Mouse (Mus musculus) forebrain, embryonic 14.5 days (tissue): ENCODE data around the gene Olfr74. TPM values are rescaled to one million over a fixed set of nuclear protein-coding genes. Genes with fewer than 3 reads are reported as not detected.
"Not testable (repeated sequence)": the region's sequence is repeated elsewhere in the genome, so short reads cannot be mapped to it uniquely, and the experiment has no call there.

Experiments
- ATAC-seq: fragments of 200-750 bp; cut with Nextera tagmentation; 2 replicates; pipeline ENCODE4 v1.8.0; 2017; ENCODE audit warnings: mild to moderate bottlenecking, moderate library complexity
- DNase-seq: peaks from one replicate; pipeline ENCODE4 v3.0.0-alpha.2; 2015; ENCODE audit warnings: low spot score
- H3K27ac ChIP-seq: fragments of 300-500 bp; sonication (generic); 2 replicates; pipeline ENCODE4 v1.5.1; 2014; ENCODE audit warnings: low read depth, mild to moderate bottlenecking, control low read depth, low read length, moderate library complexity
- H3K27me3 ChIP-seq: fragments of 300-500 bp; sonication (generic); replicated peaks from 2 replicates; pipeline ENCODE4 v1.6.1; 2014; ENCODE audit warnings: low read length, control low read depth, mixed read lengths; ENCODE audit not compliant: control insufficient read depth, insufficient read depth
- H3K36me3 ChIP-seq: fragments of 300-500 bp; sonication (generic); 2 replicates; pipeline ENCODE4 v1.6.1; 2014; ENCODE audit warnings: low read length, control low read depth; ENCODE audit not compliant: control insufficient read depth, insufficient read depth
- H3K4me1 ChIP-seq: fragments of 300-500 bp; sonication (generic); 2 replicates; pipeline ENCODE4 v1.6.1; 2014; ENCODE audit warnings: antibody characterized with exemption, low read length, control low read depth; ENCODE audit not compliant: control insufficient read depth, insufficient read depth
- H3K4me2 ChIP-seq: fragments of 300-500 bp; sonication (generic); 2 replicates; pipeline ENCODE4 v1.6.1; 2014; ENCODE audit warnings: mild to moderate bottlenecking, control low read depth, low read length
- H3K4me3 ChIP-seq: fragments of 300-500 bp; sonication (generic); 2 replicates; pipeline ENCODE4 v1.5.1; 2014; ENCODE audit warnings: low read depth, low read length, control low read depth
- H3K9ac ChIP-seq: fragments of 300-500 bp; sonication (generic); 2 replicates; pipeline ENCODE4 v1.6.1; 2014; ENCODE audit warnings: mild to moderate bottlenecking, low read length, control low read depth, moderate library complexity
- H3K9me3 ChIP-seq: fragments of 300-500 bp; sonication (generic); replicated peaks from 2 replicates; pipeline ENCODE4 v1.6.1; 2016; ENCODE audit warnings: low read length, control low read depth, mixed read lengths; ENCODE audit not compliant: control insufficient read depth
- WGBS: fragments of 180-500 bp; shearing (Covaris S2); extraction: QIAGEN DNeasy Blood & Tissue Kit; methylation state at CpG from one replicate; pipeline ENCODE4 v1.1.7; 2014; 5-methylcytosine and 5-hydroxymethylcytosine counted together
- polyA plus RNA-seq: library from polyadenylated mRNA; unstranded; fragments of >200 nt; fragmentation: Nextera tagmentation; extraction: Ambion mirVana; gene quantifications from 2 replicates; pipeline ENCODE4 v1.2.1, GENCODE M21; 2014

Olfr74 gene
- not detected in 2 replicates for polyA plus RNA-seq

DNA sequence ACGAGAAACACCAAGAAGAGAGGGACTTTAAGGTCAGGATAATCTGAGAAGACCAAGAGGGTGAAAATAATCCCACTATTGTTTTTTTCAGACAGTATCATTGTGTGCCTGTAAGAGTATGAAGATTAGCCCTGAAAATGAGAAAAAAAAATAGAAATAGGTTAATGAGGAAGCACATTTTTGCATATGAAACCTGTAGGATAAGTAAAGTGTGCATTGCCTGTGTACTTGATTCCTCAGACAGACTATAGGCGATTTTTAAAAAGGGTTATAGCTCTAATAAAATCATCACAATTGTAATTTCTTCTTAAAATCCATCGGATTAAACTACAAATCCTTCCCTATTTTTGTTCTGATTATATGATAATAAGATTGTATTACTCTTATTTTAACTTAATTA lies at the start of gene Olfr74:
Gene Olfr74, minus strand, starts transcription at position 101 of the 400 bp plus-strand sequence.
- H3K9ac ChIP-seq, result no peak within 1 kb of the TSS
- H3K36me3 ChIP-seq, result no peaks in the 10 kb centered on the region
- WGBS, result 82% methylated on average over 3 of the region's 3 CpGs
- DNase-seq, result no peak
- ATAC-seq, result no peak
- H3K4me2 ChIP-seq, result no peak within 1 kb of the TSS
- no peak within 1 kb of the TSS for H3K4me3 ChIP-seq
- H3K27me3 ChIP-seq, result no peaks in the 10 kb centered on the region
- H3K27ac ChIP-seq, result no peak within 1 kb of the TSS
- no peaks in the 10 kb centered on the region for H3K4me1 ChIP-seq
- no peaks in the 10 kb centered on the region for H3K9me3 ChIP-seq

DNA sequence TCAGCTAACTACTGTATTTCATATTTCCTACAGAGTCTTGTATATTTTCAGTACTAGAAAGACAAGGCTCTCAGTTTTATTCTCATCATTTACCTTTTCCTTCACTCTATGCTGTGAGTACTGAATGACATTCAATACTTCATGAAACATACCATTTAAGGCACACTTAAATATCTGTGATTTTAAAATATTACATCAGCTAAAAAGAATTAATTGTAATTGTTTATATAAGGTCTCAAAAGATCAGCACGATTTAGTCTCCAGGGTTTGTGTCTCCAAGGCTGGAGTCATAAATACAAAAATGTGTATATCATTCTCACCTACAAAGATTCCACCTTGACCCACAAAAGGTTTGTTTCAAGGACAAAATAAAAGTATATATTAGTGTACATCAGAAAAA lies 48.0 kb upstream of the Olfr74 start, which contains the start of gene Olfr1161:
Gene Olfr1161, plus strand, starts transcription at position 301 of the 400 bp plus-strand sequence.
- ATAC-seq, DNase-seq, H3K4me1 ChIP-seq, H3K27me3 ChIP-seq, H3K27ac ChIP-seq, H3K9ac ChIP-seq, H3K4me2 ChIP-seq, H3K36me3 ChIP-seq, H3K9me3 ChIP-seq, H3K4me3 ChIP-seq: not testable (repeated sequence)
- 87% methylated on average over 1 of the region's 1 CpGs for WGBS

DNA sequence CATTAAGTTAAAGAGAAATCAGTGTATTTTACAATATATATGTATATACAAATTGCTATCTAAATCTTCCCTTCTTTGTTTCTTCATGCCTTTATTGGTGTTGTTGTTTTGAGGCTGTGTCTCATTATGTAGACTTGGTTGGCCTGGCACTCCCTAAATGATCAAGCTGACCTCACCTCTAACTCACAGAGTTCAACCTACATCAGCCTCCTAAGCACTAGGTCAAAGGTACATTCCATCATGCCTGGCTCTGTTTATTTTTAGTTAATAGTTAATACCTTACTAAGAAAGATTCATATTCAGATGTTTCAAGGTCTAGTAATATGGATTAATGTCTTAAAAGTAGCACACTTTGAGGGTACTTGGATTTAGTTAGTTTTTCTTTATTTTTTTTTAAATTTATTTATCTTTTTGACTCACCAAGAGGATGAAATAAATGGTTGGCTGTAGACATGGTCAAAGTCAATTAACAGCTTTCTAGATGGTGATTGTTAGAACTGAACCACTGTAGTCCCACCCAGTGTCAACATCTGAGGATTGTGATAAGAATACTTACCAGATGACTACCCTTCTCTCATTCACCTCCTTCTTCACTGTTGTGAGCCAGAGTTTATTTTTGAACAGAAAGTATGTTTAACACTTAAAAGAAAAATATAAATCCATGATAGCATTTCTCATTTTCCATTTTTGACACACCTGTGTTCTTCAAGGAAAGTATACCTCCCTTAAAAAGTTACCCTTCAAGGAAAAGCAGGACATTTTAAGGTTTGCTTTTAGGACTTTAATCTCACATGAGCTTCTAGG lies 33.3 kb upstream of the Olfr74 start, which contains the start of gene Olfr1160:
Gene Olfr1160, minus strand, starts transcription at position 754 of the 804 bp plus-strand sequence.
- Histone ChIP-seq H3K27ac (no peak within 1 kb of the TSS), H3K4me3 (no peak within 1 kb of the TSS), H3K27me3 (no peaks in the 10 kb centered on the region), H3K9ac (no peak within 1 kb of the TSS), H3K9me3 (no peaks in the 10 kb centered on the region), H3K4me2 (no peak within 1 kb of the TSS), H3K36me3 (no peaks in the 10 kb centered on the region), H3K4me1 (no peaks in the 10 kb centered on the region)
- DNase-seq (no peak), ATAC-seq (no peak)

DNA sequence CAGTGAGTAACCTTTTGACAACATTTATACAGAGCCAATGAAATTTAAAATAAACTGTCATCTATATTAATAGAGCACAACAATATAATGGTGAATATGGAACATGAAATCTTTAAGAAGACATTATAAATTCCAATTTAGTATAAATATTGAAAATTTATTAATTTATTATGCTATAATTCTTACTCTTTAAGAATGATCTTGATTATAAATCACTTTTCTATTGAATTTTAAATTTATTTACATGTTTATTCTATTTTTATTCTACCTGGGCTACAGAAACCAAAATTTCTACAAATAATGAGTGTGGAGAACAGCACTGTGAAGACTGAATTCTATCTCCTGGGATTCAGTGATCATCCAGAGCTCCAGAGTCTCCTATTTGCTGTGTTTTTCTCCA lies 15.3 kb upstream of the Olfr74 start, which contains the start of gene Olfr1158:
Gene Olfr1158, plus strand, starts transcription at position 301 of the 400 bp plus-strand sequence.
- Histone ChIP-seq H3K27me3 (no peaks in the 10 kb centered on the region), H3K9me3 (no peaks in the 10 kb centered on the region), H3K36me3 (no peaks in the 10 kb centered on the region), H3K4me2 (no peak within 1 kb of the TSS), H3K27ac (no peak within 1 kb of the TSS), H3K4me3 (no peak within 1 kb of the TSS), H3K4me1 (no peaks in the 10 kb centered on the region), H3K9ac (no peak within 1 kb of the TSS)
- ATAC-seq (no peak), DNase-seq (no peak)

DNA sequence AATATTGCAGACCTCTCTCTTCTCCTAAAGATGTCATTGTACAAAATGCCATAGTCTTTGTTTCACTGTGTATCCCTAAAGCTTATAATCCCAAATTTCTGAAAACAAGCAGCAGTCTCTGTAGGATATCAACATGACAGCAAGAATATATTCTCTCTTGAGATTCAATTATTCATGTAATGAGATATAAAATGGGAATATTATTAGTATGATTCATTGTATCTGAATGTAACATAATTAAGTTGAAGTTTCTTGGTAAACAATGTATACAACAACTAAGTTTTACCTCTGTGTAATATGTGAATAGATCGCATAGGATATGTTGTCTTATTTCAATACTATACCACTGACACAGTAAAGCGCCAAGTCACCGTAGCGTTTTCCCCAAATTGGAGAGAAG lies 6.3 kb downstream of the Olfr74 start, which contains the start of gene Olfr1157:
Gene Olfr1157, minus strand, starts transcription at position 101 of the 400 bp plus-strand sequence.
- WGBS, result 96% methylated on average over 4 of the region's 4 CpGs
- ATAC-seq, result no peak
- Histone ChIP-seq H3K4me2 (no peak within 1 kb of the TSS), H3K9me3 (no peaks in the 10 kb centered on the region), H3K4me1 (no peaks in the 10 kb centered on the region), H3K9ac (no peak within 1 kb of the TSS), H3K36me3 (no peaks in the 10 kb centered on the region), H3K27me3 (no peaks in the 10 kb centered on the region), H3K27ac (no peak within 1 kb of the TSS), H3K4me3 (no peak within 1 kb of the TSS)
- DNase-seq, result no peak

DNA sequence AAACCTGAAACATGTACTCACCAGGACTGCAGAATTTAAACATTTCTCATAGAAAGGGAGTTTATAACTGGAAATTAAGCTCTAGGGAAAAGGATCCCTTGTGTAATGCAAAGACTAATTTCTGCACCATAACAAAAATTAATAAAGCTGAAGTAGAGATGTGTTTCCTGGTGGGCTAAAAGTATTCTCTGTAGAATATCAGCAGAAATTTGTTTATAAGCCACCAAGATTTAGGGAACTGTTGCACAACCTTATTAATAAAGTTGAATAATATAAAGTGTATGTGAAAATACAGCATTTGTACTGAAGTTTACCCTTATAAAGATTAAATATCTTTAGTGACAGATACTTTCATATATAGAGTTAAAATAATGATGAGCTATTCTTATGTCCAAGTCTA lies 21.5 kb downstream of the Olfr74 start, which contains the start of gene Olfr1156:
Gene Olfr1156, minus strand, starts transcription at position 101 of the 400 bp plus-strand sequence.
- Histone ChIP-seq H3K27me3 (no peaks in the 10 kb centered on the region), H3K4me3 (no peak within 1 kb of the TSS), H3K9me3 (no peaks in the 10 kb centered on the region), H3K4me1 (no peaks in the 10 kb centered on the region), H3K36me3 (no peaks in the 10 kb centered on the region), H3K9ac (no peak within 1 kb of the TSS), H3K27ac (no peak within 1 kb of the TSS), H3K4me2 (no peak within 1 kb of the TSS)
- ATAC-seq, result no peak
- DNase-seq, result no peak

DNA sequence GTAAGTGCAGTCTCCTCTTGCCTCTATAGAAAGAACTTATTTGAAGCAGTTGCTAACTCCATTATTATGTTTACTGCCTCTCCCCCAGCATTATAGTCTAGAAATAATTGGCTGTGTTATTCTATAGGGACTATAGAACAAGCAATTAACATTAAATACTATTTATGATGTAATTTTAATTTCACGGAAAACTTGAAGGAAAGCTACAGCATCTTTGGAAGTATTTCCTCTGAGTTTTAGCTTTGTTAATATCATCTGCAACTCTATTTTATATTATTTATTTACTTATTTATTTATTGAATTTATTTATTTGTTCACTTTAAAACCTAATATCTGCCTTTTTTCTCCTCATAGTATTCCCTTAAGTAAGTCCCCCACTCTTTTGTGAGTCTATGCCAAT lies 29.4 kb downstream of the Olfr74 start, which contains the start of gene Olfr1155:
Gene Olfr1155, minus strand, starts transcription at position 101 of the 400 bp plus-strand sequence.
- Histone ChIP-seq H3K9ac (no peak within 1 kb of the TSS), H3K27me3 (no peaks in the 10 kb centered on the region), H3K4me1 (no peaks in the 10 kb centered on the region), H3K36me3 (no peaks in the 10 kb centered on the region), H3K4me3 (no peak within 1 kb of the TSS), H3K9me3 (no peaks in the 10 kb centered on the region), H3K27ac (no peak within 1 kb of the TSS), H3K4me2 (no peak within 1 kb of the TSS)
- WGBS, result 93% methylated on average over 1 of the region's 1 CpGs
- DNase-seq, result no peak
- no peak for ATAC-seq
